Mouse (Mus musculus): ENCODE measurements around the gene Rad9a.

DNA sequence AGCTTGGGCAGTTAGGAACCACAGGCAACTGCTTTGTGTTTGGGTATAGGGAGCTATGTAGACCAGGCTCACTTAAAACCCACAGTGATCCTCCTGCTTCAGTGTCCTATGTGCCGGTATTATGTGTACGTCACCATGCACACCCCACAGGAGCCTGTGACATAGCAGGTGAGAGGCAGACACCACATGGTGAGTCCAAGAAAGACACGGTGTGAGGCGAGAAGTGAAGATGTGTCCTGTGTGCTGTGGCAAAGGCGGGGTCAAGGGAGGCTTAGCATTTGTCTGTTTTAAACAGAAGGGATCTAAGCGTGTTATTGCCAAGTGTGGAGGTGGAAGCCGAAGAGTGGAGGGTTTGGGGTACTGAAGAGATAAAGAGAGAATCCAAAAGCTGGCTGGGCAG lies 25.3 kb upstream of the Rad9a start:
- TF ChIP-seq EP300 (optimal IDR thresholded peaks at IDR 0.05) (no peak), CTCF (IDR thresholded peaks at IDR 0.05; ENCODE audit: low read depth) (no peak)

Measured in stomach, postnatal 0 days (tissue).